Mouse (Mus musculus) kidney, postnatal 25 days (tissue): ENCODE data around the gene Slc9a1.

Source experiments
- DNase-seq, 2 experiments: peaks; one replicate each; pipeline ENCODE4 v3.0.0; 2021; ENCODE audit warnings: mixed read lengths in 2 of 2

The Slc9a1 gene

DNA sequence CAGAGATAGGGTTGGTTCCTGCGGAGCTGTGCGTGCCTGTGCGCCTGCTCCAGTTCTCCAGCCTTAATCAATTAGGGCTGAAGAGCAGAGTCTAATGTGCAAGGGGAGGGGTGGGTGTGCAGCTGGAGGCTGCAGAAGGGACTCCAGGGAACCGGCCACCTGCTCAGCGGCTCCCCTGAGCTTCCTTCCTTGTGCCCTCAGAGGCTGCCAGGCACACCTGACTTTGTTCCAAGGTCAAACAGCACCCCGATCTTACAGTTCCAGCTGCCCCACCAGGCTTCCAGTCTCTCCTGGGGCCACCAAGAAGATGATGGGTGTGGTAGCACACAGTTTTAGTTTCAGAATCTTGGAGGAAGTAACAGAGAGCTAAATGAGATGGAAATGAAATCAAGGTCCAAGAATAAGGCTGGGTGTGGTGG is 70.9 kb downstream of the Slc9a1 start:
- no peak for DNase-seq

DNA sequence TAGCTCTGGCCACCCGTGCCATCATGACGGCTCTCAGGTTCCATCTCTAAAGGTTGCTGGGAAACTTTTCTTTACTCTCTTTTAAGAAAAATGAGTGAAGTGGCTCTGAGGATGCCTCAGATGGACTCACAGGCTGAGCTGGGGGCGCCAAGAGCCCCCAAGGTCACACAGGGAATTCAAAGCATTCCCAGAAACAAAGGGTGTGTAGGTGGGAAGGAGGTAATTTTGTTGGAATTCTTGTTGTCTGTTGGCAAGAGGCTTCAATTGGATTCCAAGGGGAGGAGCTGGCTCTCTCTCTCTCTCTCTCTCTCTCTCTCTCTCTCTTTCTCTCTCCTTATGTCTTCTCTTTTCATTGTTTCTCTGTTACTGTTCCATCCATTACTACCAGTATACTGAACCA is 72.7 kb downstream of the Slc9a1 start:
- DNase-seq, result no peak

DNA sequence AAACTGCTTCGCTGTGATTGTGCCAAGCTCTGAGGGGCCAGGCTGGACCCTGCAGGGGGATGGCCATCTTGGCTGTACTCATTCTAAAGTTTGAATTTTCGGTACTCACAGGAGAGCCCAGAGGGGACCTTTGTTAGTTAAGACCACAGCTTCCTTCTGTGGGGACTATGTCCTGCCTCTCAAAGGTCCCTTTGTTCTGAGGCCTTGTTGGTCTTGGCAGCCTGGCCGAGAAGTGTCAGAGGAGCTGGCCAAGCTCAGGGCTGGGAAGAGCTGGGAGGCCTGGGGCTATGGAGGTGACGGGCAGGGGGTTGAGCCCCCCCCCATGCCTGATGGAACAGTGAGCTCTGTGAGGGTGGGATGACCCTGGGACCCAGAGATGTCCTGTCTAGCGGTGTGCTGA is 73.6 kb downstream of the Slc9a1 start:
- no peak for DNase-seq

DNA sequence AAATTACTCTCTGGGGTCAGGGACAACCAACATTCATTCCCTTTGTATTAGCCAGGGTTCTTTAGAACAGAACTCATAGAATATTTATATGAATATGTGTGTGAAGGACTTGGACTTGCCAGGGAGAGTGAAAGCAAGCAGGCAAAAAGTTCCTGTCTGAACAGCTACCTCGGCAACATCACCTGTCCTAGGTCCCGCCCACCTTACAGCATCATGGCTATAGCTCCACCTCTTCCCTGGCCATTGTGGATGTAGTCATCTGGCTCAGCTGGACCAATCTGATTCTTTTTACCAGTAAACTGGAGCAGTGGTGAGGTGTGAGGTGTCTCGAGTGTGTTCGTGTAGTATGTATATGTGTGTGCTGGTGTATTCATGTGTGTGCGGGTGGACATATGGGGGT is 76.2 kb downstream of the Slc9a1 start:
- DNase-seq, result no peak

GRCm38 (mm10) chr4:133447366-133447765 is 77.9 kb downstream of the Slc9a1 start:
- DNase-seq, result no peak

DNA sequence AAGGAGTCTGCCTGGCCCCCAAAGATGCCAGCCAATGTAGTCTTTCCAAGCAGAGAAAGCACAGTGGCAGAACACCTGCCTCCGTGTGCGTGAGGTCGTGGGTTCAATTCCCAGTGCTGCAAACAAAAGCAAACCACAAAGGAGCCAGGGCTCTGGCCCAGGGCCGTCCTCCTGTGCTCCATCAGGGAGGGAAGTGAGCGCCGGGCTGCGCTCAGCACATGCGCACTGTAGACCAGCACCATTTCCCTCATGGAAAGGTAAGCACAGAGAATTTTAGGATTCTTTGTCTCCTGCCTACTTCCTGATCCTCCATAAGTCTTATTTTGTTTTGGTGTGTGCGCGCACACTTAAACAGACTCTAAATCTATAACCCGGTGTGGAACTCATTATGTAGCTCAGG is 78.5 kb downstream of the Slc9a1 start:
- no peak for DNase-seq

DNA sequence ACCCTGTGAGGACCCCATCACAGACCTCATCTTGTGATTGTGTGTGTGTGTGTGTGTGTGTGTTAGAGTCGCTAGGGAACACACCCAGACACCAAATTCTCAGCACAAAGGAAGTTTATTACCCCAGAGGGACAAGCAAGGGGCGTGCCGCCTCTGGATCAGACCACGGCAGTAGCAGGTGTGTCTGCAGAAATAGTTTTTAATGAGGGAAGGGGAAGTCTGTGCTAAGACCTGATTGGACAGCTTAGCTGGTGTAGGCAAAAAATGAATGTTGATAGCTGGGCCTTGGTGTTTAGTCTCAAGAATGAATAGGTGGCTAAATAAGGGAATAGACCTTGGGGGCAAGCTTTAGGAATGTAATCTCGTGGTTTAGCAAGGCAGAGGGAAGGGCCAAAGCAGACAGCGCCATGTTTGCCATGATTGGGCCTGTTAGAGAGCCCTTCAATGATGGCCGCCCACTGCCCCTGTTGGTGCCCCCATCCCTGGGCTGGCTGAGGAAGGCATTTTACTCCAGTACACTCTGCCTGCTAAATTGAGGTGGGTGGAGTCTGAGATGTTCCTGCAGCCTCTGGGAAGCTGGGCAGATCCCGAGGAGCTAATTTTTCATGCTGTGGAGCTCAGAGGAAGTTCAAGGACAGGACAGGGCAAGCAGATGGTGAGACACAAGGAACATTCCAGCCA is 79.3 kb downstream of the Slc9a1 start:
- DNase-seq, result no peak

- DNase-seq, result peak in 1 of 2 experiments; percentile 69
Measured at GRCm38 (mm10) chr4:133449726-133450125, 80.2 kb downstream of the Slc9a1 start.

- peak; percentile 78 to 93 for DNase-seq
Measured at GRCm38 (mm10) chr4:133451536-133451935, 82.0 kb downstream of the Slc9a1 start.

- DNase-seq, result no peak
Measured at GRCm38 (mm10) chr4:133452433-133452832, 82.9 kb downstream of the Slc9a1 start.

DNA sequence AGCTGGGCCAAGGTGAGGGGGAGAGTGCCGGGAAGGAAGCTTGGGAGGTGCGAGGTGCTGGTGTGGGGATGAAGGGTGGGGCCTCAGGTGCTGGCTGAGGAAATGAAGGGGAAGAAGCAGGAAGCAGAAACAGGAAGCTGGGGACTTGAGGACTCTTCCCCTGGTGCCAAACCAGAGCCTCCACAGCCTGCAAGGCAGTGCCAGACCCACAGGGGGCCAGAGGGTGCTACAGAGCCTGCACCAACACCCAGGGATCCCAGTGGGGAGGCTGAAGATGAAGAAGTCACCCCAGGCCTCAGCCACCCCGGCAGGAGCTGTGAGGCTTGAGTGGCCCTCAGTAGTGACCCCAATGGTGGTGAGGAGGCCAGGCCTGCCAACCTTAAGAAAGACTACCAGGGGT is 88.5 kb downstream of the Slc9a1 start:
- DNase-seq, result no peak

DNA sequence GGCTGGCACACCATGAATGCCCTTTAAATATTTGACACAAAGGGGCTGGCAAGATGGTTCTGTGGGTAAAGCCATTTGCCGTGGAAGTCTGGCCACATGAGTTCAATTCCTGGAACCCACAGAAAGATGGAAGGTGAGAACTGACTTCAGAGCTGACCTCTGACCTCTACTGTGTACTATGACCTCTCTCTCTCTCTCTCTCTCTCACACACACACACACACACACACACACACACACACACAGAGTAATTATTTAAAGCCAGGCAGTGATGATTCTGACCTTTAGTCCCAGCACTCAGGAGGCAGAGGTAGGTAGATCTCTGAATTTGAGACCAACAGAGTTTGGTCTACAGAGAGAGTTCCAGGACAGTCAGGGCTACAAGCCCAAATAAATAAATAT is 90.5 kb downstream of the Slc9a1 start:
- no peak for DNase-seq

- DNase-seq, result no peak
Measured at GRCm38 (mm10) chr4:133460796-133461325, 91.4 kb downstream of the Slc9a1 start.

GRCm38 (mm10) chr4:133461362-133461761 is 91.9 kb downstream of the Slc9a1 start:
- no peak for DNase-seq

DNA sequence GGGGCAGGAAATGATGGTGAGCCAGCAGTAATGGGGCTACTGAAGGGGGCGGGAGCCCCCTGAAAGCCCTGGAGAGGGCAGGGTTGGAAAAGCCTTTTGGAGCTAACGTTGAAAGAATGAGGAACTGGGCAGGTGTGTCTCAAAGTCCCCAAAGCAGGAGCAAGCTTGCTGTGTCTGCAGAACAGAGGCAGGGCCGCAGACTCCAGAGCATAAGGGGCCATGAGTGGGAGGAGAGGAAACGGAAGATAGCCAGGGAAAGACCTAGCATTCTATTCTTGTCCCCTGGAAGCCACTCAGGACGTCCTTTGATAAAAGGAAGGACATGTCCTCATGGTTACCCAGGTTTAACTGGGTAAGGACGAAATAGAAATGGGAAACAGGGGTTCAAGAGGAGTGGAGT is 93.7 kb downstream of the Slc9a1 start:
- DNase-seq, result peak in 1 of 2 experiments; percentile 16

GRCm38 (mm10) chr4:133468080-133468479 is 98.6 kb downstream of the Slc9a1 start:
- DNase-seq, result peak; percentile 87 to 93

GRCm38 (mm10) chr4:133469122-133469521 is 99.6 kb downstream of the Slc9a1 start:
- peak; percentile 19 to 62 for DNase-seq

GRCm38 (mm10) chr4:133471135-133471821 is 101.8 kb downstream of the Slc9a1 start:
- DNase-seq, result no peak
